Mouse (Mus musculus): ENCODE data around the gene Crybb2. TPM values are rescaled to one million over a fixed set of nuclear protein-coding genes. Genes with fewer than 3 reads are reported as not detected.
A peak's percentile ranks its signal among the peaks of the same experiment; 100 is the strongest.

Crybb2 gene
- total RNA-seq, 2 experiments from 2014 or later: not detected

DNA sequence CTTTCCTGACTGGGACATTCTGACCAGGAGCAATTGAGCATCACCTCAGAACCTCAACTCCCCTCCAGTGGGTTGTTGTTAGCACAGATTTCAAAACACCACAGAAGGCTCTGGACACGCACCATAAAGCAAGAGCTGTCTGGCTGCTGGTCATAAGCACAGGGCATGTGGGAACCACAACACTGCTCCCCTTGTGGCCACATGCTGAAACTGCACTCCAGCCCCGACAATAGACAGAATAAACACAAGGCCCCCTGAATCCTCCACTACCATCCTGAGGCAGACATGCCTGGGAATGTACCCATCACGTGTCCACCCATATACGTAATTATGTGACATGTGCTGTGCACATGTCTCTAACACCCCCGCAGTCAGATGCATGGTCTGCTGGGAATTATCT, 21.2 kb upstream of the Crybb2 start:
- DNase-seq (ENCODE audit: low spot score in 2 of 2): peak; percentile 52 to 60

- no peak for DNase-seq (ENCODE audit: low spot score in 2 of 2)
Measured at GRCm38 (mm10) chr5:113090750-113091149, 20.8 kb upstream of the Crybb2 start.

DNA sequence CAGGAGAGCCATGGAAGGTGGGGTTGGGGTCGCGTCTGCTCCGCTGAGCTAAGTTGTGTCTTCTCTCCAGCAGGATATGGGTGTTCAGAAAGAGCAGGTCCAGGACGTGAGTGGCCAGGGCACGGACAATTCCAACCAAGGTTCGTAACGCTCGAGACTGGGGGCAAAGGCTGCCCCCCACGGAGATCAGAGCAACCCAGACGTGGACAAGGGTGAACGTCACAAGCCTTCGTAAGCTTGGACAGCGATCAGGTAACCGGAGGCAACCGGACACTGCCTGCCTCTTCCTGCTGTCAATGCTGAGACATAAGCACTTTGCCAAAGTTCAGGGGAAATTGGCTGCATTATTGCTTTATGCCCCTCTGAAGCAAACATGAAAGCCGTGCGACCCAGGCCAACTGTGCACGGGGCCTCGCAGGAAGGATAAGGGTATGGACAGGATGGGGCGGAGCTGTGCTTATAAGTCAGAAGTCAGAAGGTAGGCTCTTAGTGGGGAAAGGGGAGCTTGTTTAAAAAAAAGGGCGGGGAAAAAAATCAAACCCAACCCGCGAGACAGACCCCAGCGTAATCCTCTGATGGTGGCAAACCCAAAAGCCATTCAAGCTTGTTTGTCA, 20.3 kb upstream of the Crybb2 start:
- DNase-seq (ENCODE audit: low spot score in 2 of 2): no peak

- DNase-seq (ENCODE audit: low spot score in 2 of 2): no peak
Measured at GRCm38 (mm10) chr5:113087465-113087864, 17.5 kb upstream of the Crybb2 start.

- DNase-seq (ENCODE audit: low spot score in 2 of 2): no peak
Measured at GRCm38 (mm10) chr5:113086990-113087389, 17.1 kb upstream of the Crybb2 start.

- DNase-seq (ENCODE audit: low spot score in 2 of 2): peak; percentile 65 to 79
Measured at GRCm38 (mm10) chr5:113086439-113086838, 16.5 kb upstream of the Crybb2 start.

DNA sequence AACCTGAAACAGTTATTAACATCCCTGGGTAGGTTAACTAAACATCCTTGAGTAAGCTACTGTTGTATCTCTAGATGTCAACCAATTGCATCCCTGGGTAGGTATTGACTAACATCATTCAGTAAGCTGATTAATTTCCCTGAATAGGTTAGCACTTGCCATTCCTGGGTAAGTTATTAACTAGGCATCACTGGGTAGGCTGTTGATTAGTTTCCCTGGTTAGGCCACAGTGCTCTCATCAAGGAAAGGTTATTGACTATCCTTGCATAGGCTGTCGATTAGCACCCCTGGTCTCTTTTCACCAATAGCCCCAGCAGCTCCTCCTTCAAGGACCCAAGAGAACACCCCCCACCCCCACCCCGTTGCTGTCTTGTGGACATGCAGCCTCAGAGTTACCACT, 16.0 kb upstream of the Crybb2 start:
- no peak for DNase-seq (ENCODE audit: low spot score in 2 of 2)

DNA sequence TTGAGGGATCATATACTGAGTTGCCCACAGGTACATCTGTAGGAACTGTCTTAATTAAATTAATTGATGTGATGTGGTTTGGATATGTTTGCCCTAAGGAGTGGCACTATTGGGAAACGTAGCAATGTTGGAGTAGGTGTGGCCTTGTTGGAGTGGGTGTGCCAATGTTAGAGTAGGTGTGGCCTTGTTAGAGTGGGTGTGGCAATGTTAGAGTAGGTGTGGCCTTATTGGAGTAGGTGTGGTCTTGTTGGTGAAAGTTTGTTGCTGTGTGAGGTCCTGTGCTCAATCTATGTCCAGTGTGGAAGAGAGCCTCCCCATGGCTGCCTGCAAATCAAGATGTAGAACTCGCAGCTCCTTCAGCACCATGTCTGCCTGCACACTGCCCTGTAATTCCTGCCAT, 14.4 kb upstream of the Crybb2 start:
- DNase-seq (ENCODE audit: low spot score in 2 of 2): no peak

GRCm38 (mm10) chr5:113082356-113083168, 12.6 kb upstream of the Crybb2 start:
- no peak for DNase-seq (ENCODE audit: low spot score in 2 of 2)

DNA sequence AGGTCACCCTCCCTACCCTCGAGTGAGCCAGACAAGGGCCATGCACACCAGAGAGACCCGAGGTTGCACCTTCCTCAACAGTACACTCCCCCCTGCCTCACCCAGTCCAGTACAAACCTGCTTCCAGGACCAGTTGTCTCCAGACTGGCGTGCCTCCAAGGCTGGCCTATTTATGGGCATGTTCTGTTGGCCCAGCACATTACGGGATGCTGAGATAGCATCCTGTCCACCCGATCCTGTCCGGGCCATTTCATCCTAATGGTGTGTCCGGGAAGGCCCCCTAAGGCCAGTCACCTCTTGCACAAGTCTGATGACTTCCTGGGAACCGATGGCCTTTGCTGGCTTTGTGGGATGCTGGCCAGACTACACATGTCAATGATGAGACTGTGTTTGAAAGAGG, 11.5 kb upstream of the Crybb2 start, which contains the start of gene Crybb3:
Crybb3 (minus strand) TSS at position 146 of the 400 bp plus-strand sequence.
- DNase-seq (ENCODE audit: low spot score in 2 of 2): no peak

GRCm38 (mm10) chr5:113081020-113081419, 11.1 kb upstream of the Crybb2 start:
- no peak for DNase-seq (ENCODE audit: low spot score in 2 of 2)

DNA sequence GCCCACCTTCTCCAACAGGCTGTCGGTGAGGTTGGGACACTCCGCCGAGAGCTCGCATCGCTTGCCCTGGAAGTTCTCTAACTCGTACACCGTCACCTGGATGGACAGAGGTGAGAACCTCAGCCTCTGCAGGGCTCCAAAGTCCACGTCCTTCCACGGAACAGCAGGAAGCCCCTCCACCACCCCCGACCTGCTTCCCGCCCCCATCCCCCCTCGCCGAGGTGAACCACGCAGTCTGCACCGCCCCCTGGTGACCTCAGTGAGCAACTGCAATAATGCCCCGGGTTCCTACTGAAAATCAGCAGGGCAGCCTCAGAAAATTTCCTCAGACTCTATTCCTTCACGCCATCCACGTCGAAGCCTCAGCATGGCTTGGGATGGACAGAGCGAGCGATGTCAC, 9.9 kb upstream of the Crybb2 start:
- peak in 1 of 2 experiments; percentile 74 for DNase-seq (ENCODE audit: low spot score in 2 of 2)

- DNase-seq (ENCODE audit: low spot score in 2 of 2): no peak
Measured at GRCm38 (mm10) chr5:113078686-113079085, 8.8 kb upstream of the Crybb2 start.

- DNase-seq (ENCODE audit: low spot score in 2 of 2): peak; percentile 84 to 88
Measured at GRCm38 (mm10) chr5:113054308-113054707, 15.6 kb downstream of the Crybb2 start.

- DNase-seq (ENCODE audit: low spot score in 2 of 2): peak in 1 of 2 experiments; percentile 33
Measured at GRCm38 (mm10) chr5:113050581-113051185, 19.2 kb downstream of the Crybb2 start.

DNA sequence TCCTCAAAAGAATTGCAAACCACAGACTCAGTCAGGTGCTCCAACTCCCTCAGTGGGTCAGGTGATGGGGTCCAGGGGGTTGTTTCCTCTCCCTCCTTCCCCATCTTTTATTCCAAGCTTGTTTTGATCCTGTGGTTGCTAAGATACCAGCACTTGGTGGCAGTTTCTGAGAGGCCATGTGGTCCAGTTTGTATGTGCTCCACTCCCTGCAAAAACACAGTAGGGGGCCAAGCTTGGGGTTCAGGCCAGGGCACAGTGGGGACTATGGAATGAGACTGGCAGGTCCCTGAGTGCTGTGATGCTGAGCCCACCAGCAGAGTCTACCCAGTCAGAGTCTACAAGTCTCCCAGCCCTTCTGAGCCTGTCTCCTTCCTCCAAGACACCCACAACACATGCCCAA, 20.0 kb downstream of the Crybb2 start:
- peak in 1 of 2 experiments; percentile 48 for DNase-seq (ENCODE audit: low spot score in 2 of 2)

- DNase-seq (ENCODE audit: low spot score in 2 of 2): peak; percentile 42 to 48
Measured at GRCm38 (mm10) chr5:113045511-113046273, 24.2 kb downstream of the Crybb2 start.

DNA sequence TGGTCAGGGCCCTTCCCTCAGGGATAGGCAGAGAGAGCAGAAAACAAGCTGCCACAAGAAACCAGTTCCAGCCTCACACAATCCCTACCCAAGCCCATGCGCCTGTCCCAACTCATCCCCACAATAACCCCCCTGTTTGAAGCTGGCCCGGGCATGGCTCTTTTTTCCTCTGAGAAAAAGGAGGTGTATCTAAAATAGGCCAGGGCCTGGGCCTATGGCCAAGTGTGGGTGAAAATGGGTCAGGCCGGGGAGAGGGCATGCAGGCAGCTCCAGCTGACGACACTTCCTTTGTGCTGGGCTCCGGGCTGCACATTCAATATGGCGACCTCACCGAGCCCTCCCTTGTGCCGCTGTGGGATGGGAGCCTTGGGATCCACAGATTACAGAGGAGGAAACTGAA, 26.4 kb downstream of the Crybb2 start:
- DNase-seq (ENCODE audit: low spot score in 2 of 2): peak; percentile 42 to 78

- peak; percentile 79 to 90 for DNase-seq (ENCODE audit: low spot score in 2 of 2)
Measured at GRCm38 (mm10) chr5:113041567-113042071, 28.3 kb downstream of the Crybb2 start.

DNA sequence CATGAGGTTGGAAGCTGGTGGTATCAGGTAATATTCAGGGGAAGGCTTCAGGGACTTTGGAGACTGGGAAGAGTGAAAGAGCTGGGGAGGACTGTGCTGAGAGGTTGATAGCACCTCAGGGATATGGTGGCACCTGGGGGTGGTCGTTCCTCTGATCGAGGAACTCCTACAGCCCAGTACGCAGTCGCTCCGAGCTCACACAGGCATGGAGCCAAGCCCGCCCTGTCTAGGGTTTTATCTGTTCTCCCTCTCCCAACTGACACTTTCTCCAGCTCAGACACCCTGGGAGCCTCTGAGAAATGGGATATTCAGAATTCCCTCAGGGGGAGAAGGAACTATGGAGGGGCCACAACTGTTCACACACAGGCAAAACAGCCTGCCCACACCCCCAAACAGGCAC, 29.1 kb downstream of the Crybb2 start:
- no peak for DNase-seq (ENCODE audit: low spot score in 2 of 2)

GRCm38 (mm10) chr5:113038601-113039000, 31.3 kb downstream of the Crybb2 start:
- DNase-seq (ENCODE audit: low spot score in 2 of 2): no peak

Data from layer of hippocampus, postnatal 14 days (tissue).